Mouse (Mus musculus) thymus, postnatal 0 days (tissue): ENCODE measurements around the gene F13a1. TPM values are rescaled to one million over a fixed set of nuclear protein-coding genes. Genes with fewer than 3 reads are reported as not detected.

Experiments
- DNase-seq: peaks from one replicate; pipeline ENCODE4 v3.0.0-alpha.2; 2015; ENCODE audit warnings: low spot score
- polyA plus RNA-seq: library from polyadenylated mRNA; unstranded; fragments of >200 nt; fragmentation: Nextera tagmentation; extraction: Ambion mirVana; gene quantifications from 2 replicates; pipeline ENCODE4 v1.2.1, GENCODE M21; 2015

The F13a1 gene
- polyA plus RNA-seq, 1 experiment from 2014 or later: 32.3 TPM

DNA sequence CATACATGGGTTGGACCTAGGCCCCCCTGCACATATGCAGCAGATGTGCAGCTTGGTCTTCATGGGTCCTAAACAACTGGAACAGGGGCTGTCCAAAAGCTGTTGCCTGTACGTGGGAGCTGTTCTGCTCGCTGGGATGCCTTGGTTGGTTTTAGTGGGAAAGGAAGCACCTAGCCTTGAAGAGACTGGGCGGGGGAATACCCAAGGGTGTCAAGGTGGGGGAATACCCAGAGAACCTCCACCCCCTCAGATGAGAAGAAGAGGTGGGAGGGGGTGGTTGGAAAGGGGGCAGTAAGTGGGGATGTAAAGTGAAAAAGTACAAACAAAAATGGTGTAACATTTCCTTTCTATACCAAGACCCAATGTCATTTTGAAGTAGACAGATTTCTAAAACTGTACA lies 95.1 kb downstream of the F13a1 start:
- no peak for DNase-seq

DNA sequence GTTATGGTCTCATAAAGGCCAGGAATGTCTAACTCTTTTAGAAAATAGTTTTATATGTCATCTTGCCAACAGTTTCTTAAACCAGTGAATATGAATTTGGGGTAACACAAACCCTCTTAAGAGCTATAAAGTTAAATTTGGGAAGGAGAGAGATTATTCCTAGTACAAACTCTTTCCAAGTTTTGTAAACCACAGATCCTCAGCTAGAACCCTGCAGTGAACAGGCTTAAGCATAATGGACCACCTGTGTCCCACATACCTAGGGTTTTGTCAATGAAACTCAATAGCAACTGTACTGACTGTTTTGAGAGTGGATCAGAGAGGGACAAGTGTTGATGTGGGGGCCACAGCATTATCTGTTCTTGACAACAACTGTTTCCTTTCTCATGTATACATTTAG lies 96.4 kb downstream of the F13a1 start:
- DNase-seq: no peak

DNA sequence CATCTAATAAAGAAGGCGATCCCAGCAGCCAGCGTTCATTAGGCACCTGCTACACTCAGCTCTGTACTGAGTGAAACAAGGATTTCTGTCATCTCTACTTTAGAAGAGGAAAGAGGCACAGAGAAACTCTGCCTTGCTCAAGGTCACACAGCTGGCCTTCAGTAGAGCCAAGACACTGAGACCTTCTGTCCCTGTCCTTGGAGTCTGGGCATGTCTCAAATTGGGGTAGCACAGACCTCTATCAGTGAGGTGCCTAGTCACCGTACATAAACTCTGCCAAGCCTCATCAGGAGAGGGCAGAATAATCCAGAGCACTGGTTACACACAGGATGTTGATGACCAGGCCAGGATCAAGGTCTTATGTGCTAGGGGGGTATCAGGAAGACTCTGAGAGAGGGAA lies 108.2 kb downstream of the F13a1 start:
- no peak for DNase-seq

DNA sequence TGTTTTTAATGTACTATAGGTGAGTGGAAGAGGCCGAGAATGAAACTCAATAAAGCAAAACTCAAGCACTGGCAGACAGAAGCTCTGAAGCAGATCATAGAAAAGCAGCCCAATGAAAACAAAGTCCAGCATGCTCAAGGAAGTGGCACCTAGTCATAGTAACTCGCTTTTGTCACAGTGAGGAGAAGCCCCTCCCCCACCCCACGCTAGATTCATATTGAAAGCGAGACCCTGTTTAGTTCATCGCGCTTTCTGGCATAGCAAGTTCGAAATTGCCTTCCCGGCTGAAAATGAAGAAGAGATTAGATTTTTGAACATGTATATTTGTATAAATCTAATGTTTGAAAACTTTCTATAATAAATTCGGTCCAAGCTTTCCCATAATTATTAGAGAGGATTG lies 118.0 kb downstream of the F13a1 start:
- DNase-seq: no peak

DNA sequence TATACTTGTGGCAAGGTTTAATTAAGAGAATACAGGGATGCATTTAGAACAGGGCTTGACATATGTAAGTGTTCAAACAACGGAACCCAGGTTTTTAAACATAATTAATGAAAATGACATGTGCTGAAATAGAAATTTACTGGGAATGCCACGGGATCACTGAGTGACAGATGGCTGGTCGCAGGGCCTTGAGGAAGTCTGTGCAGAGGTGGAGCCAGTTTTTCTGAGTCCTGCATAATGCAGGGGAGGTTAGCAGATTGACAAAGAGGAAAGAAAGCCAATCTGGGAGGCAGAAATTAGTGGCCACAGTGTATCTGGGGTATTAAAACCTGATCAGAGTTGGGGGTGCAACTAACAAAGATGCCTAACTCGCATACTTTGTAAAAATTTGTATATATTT lies 130.3 kb downstream of the F13a1 start:
- no peak for DNase-seq

- DNase-seq: no peak
These were observed 146.2 kb downstream of the F13a1 start for GRCm38 (mm10) chr13:36903885-36904284.

- no peak for DNase-seq
These were observed 146.6 kb downstream of the F13a1 start for GRCm38 (mm10) chr13:36903447-36903846.

DNA sequence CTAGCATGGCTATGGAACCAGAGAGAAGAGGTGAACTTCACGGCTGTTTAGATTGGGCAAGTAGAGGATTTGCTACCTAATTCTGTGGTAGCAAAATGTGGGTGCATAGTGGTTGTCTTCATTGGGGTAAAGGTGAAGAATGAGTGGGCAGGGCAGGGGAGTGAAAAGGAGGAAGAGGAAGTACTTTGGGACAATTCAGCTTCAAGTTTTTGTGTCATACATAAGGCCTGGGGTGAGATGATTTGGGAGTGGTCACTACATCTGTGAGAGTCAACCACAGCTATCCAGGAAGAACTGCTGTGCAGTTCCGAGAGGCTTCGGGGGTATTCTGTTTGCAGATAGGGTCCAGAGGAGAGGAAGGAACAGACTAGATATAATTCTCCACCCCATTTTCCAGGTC lies 148.4 kb downstream of the F13a1 start:
- DNase-seq: no peak

DNA sequence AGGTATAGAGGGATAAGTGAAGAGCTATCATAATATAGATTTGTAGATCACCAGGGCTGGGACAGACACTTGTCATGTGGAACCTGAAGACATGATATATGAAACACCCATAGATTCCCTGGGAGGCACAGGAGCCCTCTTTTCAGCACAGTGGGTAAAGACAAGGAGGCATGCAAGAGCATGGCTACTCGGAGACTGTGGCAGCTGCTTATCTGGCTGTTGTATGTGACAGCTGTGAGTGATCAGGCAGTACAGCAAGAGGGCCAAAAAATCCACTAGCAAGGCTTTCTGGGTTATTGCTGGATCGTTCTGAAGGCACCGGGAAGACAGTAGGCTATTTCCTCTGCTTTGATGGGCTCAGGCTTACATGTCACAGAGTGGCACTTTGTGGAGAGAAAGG lies 149.0 kb downstream of the F13a1 start:
- DNase-seq: no peak

- DNase-seq: no peak
These were observed 154.0 kb downstream of the F13a1 start for GRCm38 (mm10) chr13:36896061-36896460.

DNA sequence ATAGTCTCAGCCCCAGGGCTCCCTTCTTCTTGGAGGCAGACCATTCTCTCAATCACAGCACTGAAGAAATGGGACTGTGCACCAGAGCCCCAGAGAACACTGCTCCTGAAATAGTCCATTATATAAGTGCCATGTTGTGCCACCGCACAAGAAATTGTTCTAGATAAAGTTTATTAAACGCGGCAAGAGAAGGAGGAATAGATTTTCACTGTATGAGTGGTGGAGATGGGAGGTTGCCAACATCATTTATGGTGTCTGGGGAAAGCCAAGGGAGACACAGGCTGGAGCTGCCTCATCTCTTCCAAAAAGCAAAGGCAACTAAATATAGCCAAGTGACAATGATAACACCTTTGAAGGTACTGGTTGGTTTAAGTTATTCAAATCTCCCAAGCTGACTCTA lies 156.3 kb downstream of the F13a1 start:
- no peak for DNase-seq

DNA sequence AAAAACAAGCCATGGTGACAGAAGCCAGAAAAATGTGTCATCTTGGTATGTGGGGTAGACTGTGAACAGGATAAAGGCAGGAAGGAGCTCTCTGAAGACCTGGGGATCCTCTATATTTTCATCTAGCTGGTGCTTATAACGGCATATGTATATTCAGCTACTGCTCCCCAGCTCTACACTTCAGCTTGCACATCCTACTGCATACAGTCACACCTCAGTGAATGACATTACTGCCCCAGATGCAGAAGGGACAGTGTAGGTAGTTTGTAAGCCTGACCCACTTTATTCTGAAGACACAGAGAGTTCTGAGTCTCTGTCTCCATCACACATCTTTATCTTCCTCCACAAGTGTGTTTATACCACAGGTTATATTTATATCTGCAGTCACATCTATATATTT lies 157.8 kb downstream of the F13a1 start:
- no peak for DNase-seq

DNA sequence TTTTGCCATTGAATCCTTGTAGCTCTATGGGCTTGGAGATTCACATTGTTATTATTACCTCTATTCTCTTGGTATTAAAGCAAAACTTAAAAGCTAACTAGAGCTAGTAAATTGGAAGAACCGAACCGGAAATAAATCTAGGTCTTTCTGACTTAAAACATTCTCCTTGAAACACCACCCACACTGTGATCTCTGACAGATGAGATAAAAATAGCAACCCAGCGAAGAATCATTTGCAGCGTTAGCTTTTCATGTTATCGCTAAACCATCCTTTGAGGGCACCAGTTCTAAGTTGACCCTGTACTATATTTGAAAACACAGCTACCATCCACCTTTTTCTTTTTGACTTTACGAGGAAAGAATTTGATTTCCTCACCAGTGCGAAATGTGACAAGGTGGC lies 164.1 kb downstream of the F13a1 start:
- DNase-seq: no peak

DNA sequence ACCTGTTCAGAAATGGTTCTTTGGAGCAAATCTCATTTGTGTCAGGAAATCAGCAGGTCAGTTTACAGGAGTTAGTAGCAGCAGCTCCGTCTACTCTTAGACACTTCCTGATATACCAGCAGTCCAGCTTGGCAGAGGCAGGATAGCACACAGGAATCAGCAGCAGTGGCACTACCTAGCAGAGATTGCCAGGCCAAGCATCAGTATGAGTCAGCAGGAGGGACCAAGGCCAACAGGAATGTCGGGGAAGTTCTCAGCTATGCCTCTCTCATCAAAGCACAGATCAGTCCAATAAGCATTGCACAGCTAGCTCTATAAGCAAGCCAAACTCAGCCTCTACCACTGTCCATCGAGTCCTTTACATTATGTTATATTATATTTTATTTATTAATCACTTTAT lies 210.9 kb downstream of the F13a1 start:
- DNase-seq: no peak
